Mouse (Mus musculus) regulatory T cell (primary cell): Measurements from ENCODE around the gene Kif22.

Experiments used
- in situ Hi-C: fragments of 300-600 bp; cut with MboI, MseI; formaldehyde crosslinking; loops from one replicate; pipeline ENCODE4 v1.15.1; 2025; ENCODE audit warnings: high pct_unique_total_duplicates

Kif22 gene

DNA sequence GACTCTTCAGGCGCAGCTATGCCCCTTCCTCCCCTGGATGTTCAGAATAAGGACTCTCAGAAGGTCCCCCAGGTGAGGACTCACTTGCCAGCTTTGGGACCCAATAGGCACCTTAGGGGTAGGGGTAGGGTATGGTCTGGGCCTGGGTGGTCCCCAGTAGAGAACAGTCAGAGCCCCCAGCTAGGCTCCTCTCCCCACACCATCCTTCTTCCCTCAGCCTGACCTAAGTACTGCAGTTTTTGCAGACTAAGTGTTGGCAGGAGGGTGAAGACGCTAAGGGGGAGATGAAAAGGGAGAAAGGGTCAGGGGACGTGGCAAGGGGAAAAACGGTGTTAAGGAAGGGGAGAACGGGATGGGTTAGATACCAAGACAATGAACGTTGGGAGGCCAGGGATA, 24.3 kb downstream of the Kif22 start:
- in situ Hi-C loops, result loop anchor here (10.0 kb wide), 1 partner anchor 87 kb away; no protein-coding TSS in a partner anchor

- in situ Hi-C loops, result loop anchor here (10.0 kb wide), 1 partner anchor 88 kb away; no protein-coding TSS in a partner anchor
Observed at GRCm38 (mm10) chr7:127016971-127017949, 25.0 kb downstream of the Kif22 start, which contains the start of gene Pagr1a. Pagr1a (minus strand) TSS chr7:127017352.

- in situ Hi-C loops, result loop anchor here (10.0 kb wide), 1 partner anchor 88 kb away; no protein-coding TSS in a partner anchor
Observed at GRCm38 (mm10) chr7:127016486-127016938, 25.8 kb downstream of the Kif22 start.

DNA sequence TGATC, 26.0 kb downstream of the Kif22 start, which contains the start of gene Pagr1b:
Gene Pagr1b, minus strand, starts transcription at position 4 of the 5 bp plus-strand sequence.
- in situ Hi-C loops, result loop anchor here (10.0 kb wide), 1 partner anchor 89 kb away; no protein-coding TSS in a partner anchor

DNA sequence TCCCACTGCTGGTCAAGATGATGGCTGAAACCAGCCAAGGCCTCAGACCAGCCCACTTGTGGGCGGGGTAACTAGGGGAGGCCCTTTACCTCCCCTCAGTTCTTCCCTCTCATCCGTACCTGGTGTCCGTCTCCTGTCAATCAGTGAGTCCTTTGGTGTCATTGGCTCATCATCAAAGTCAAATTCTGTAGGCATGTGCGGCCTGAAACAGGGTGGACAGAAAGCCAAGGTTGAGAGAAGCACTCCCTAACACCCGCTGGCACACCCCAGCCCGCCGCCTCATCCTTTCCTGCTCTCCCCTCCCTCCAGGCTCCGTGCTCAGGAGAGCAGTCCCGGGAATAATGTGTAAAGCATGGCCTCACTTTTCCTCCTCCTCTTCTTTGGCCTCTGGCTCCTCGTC, 26.2 kb downstream of the Kif22 start:
- in situ Hi-C loops, result loop anchor here (10.0 kb wide), 1 partner anchor 89 kb away; no protein-coding TSS in a partner anchor

- in situ Hi-C loops, result loop anchor here (10.0 kb wide), 1 partner anchor 90 kb away; no protein-coding TSS in a partner anchor
Observed at GRCm38 (mm10) chr7:127014993-127015392, 27.3 kb downstream of the Kif22 start.

- in situ Hi-C loops, result loop anchor here (10.0 kb wide), 1 partner anchor 90 kb away; no protein-coding TSS in a partner anchor
Observed at GRCm38 (mm10) chr7:127014320-127014719, 28.0 kb downstream of the Kif22 start, which contains the start of gene Mvp. Mvp (minus strand) TSS chr7:127014621.

DNA sequence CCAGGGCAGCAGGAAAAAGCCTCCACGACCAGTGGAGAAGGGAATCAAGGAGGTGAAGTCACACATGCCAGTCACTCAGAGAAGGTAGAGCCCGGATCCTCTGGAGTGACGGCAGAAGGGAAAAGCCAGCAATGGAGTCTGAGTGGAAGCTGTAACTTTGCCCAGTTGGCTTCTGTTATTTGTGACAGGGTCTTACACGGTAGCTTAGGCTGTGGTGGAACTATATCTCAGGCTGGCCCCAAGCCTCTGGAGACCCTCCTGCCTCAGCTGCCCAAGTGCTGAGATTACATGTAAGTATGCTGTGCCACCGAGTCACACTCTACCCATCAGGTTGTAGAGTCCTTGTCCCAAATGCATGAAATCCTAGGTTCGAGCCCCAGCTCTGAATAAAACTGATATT, 28.9 kb downstream of the Kif22 start:
- in situ Hi-C loops, result loop anchor here (10.0 kb wide), 1 partner anchor 91 kb away; no protein-coding TSS in a partner anchor

GRCm38 (mm10) chr7:127012845-127013244, 29.4 kb downstream of the Kif22 start:
- in situ Hi-C loops, result loop anchor here (10.0 kb wide), 1 partner anchor 92 kb away; no protein-coding TSS in a partner anchor

GRCm38 (mm10) chr7:127012374-127012773, 29.9 kb downstream of the Kif22 start:
- in situ Hi-C loops, result loop anchor here (10.0 kb wide), 1 partner anchor 92 kb away; no protein-coding TSS in a partner anchor

DNA sequence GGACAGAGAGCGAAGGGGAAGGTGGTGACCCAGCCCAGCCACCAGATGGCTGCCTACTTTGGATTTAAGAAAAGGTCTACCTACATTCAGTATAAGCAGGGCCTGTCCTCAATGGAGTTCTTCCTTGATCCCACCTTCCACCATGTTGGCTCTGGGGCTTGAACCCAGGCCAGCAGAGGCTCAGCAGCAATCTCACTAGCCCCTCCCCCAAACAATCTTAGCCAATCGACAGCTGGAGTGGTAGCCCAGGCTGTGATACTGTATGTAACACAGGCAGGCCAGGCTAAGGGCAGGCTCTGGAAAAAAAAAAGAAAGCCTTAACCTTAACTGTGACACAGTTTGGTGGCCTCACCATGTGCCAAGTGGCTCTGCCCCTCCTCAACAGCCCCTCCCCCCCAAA, 30.6 kb downstream of the Kif22 start:
- in situ Hi-C loops, result loop anchor here (10.0 kb wide), 1 partner anchor 93 kb away; no protein-coding TSS in a partner anchor

DNA sequence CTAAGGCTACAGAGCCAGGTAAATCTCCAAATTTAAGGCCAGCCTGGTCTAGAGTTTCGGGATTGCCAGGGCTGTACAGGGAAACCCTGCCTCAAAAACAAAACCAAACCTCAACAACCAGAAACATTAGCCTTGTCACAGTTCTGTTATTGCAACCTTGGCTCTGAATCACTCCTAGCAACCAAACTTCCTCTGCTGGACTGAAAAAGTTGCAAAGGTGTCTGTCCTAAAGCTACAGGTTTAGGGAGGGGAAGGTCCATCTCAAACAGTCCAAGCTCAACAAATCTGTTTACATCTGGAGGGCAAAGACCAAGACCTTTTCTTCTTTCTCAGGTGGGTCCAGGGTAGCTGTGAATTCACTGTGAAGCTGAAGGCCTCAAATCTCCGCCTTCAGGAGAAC, 31.2 kb downstream of the Kif22 start:
- in situ Hi-C loops, result loop anchor here (10.0 kb wide), 1 partner anchor 94 kb away; no protein-coding TSS in a partner anchor

- in situ Hi-C loops, result loop anchor here (10.0 kb wide), 1 partner anchor 95 kb away; no protein-coding TSS in a partner anchor
Observed at GRCm38 (mm10) chr7:127009307-127010085, 32.8 kb downstream of the Kif22 start.

DNA sequence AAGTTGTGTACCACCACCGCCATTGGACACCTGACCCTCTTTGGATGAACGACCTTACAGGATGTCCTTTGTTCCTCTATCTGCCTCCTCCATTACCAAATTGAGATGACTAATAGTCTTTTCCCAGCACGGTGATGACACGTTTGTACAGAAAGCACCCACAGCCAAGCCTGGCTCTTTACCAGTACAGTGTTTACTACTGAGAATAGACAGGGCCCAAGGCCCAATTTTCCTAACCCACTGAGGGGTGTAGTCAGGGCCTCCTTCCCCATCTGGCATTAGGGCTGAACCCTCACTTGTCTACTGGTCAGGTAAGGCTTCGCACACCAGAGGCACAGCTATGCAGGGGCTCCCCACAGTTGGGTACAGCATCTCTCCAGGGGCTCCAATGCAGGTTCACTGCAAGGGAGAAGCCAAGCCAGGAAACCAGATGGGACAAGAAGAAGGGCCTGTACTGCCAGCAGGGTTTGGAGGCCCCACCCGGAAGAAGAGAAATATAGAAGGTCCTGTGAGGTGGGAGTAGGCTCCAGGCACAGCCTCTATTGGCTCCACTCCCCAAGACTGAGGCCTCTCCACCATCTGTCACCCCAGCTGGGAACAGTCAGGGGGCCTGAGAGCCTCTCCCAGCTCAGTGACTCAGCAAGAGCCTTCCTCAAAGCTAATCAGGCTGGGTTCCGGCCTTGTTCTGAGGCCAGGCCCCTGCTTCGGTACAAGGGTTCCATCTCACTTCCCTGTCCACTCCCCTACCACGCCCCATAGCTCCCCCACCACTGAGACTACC, 33.8 kb downstream of the Kif22 start:
- in situ Hi-C loops, result no loop called here

GRCm38 (mm10) chr7:127007313-127008024, 34.8 kb downstream of the Kif22 start:
- in situ Hi-C loops, result no loop called here

DNA sequence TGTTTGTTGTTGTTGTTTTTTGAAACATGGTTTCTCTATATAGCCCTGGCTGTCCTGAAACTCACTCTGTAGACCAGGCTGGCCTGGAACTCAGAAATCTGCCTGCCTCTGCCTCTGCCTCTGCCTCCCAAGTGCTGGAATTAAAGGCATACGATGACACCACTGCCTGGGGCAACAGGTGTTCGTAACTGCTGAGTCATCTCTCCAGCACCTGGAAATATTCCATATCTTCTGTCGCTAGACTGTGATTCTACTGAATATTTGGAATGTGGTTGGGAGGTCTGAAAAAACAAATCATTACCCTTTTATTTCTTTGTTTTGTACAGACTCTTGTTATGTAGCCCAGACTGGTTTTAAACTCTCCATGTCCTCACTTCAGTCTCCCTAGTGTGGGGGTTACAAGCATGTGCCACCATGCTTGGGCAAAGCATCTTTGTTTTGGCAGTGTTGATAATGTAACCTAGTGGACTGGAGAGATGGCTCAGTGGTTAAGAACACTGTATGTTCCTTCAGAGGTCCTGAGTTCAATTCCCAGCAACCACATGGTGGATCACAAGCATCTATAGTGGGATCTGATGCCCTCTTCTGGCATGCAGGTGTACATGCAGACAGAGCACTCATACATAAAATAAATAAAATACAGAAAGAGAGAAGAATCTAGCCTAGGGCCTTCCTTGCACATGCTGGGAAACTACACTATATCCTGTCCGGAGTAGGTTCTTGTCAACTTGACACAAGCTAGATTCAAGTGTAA, 38.0 kb downstream of the Kif22 start:
- in situ Hi-C loops, result no loop called here

- in situ Hi-C loops, result no loop called here
Observed at GRCm38 (mm10) chr7:127003620-127004019, 38.7 kb downstream of the Kif22 start.

DNA sequence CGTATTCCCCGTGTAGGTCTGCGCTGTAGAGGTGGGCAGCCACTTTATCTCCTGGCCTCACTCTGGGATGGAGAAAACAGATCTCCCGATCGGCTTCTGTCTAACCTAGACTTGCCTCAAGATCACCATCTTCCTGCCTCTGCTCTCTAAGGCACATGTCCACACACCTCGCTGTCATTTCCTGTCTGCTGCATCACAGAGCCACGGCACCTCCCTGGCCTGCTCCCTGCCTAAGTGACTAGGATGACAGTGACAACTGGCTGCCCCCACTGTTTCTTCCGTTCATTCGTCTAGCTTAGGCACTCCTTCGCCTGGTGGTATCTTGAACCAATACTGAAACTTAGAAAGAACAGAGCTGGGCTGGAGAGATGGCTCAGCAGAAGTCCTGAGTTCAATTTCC, 42.7 kb downstream of the Kif22 start:
- in situ Hi-C loops, result loop anchor here (5.0 kb wide), 1 partner anchor 53 kb away; no protein-coding TSS in a partner anchor

DNA sequence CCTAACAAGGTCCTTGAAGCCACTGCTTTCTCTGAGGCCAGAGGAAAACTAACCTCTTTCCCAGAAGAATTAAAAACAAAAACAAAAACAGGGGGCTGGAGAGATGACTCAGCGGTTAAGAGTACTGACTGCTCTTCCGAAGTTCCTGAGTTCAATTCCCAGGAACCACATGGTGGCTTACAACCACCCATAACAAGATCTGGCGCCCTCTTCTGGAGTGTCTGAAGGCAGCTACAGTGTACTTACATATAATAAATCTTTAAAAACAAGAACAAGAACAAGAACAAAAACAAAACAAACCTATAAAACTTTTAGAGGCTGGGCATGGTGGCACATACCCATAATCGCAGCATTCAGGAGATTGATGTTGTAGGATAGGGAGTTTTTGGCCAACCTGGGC, 45.8 kb downstream of the Kif22 start:
- in situ Hi-C loops, result loop anchor here (5.0 kb wide), 1 partner anchor 56 kb away; no protein-coding TSS in a partner anchor

- in situ Hi-C loops, result no loop called here
Observed at GRCm38 (mm10) chr7:126988816-126989215, 53.5 kb downstream of the Kif22 start.
